Mouse (Mus musculus) v-Abl transformed pro-B cells (cell line): ENCODE data around the gene Lnx1.

Experiments
- in situ Hi-C, 2 experiments: fragments of 400-800 bp; cut with MboI; formaldehyde crosslinking; loops; one replicate each; pipeline ENCODE4 v1.15.1; 2025; ENCODE audit not compliant: unreplicated experiment in 2 of 2

The Lnx1 gene

DNA sequence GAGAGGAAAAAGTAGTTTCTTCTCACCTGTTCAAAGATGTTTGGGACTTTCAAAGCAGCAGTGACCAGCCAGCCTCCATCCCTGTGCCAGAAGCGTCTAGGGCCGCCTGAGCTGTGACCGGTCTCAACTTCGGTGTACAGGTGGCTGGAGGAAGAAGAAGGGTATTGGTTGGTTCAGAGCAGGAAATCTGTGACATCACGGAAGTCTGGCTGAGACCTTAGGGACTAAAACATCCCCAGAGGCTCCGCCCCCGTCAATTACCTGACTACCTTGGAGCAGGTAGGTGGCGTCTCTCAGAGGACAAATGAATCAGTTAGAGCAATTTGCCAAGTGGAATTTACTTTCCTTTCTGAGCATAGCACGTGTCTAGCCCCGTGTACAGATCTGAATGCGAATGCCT, at the start of gene Lnx1:
Gene Lnx1, minus strand, starts transcription at position 147 of the 400 bp plus-strand sequence.
- in situ Hi-C loops = no loop called here

DNA sequence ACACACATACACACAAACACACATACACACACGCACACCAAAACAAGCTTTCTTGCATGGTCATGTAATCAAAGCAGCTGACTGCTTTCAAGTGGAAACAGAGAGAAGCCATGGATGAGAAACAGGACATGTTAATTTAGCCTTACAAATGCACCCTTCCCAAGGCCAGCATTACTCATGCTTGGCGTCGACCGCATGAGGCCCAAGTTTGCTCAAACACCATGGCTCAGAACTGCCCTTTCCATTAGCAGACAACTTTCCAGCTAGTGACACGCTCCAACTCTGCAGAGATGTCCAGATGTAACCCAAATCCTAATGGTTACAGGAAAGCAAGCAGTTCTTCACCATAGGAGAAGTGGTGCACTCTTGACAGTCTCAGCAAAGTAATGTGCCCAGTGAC, 47.8 kb upstream of the Lnx1 start:
- in situ Hi-C loops = no loop called here

- in situ Hi-C loops = no loop called here
Observed at GRCm38 (mm10) chr5:74747476-74747875, 44.8 kb upstream of the Lnx1 start.

DNA sequence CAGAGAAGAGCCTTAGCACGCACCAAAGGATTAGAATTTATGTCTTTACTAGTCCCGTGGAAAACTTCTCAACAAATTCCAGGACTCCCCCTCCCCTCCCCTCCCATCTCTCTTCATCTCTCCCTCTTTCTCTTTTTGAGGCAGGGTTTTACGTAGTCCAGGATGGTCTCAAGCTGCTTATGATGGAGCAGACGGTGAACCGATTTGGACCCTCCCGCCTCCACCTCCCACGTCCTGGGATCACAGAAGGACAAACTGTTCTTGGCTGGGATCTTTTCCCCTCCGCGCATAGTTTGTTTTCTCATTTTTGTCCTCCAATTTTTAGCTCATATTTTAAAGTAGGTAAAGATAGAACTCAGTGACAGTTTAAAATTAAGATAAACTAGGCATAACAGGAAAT, 38.2 kb upstream of the Lnx1 start:
- in situ Hi-C loops = no loop called here

- in situ Hi-C loops = no loop called here
Observed at GRCm38 (mm10) chr5:74739435-74739834, 36.7 kb upstream of the Lnx1 start.

DNA sequence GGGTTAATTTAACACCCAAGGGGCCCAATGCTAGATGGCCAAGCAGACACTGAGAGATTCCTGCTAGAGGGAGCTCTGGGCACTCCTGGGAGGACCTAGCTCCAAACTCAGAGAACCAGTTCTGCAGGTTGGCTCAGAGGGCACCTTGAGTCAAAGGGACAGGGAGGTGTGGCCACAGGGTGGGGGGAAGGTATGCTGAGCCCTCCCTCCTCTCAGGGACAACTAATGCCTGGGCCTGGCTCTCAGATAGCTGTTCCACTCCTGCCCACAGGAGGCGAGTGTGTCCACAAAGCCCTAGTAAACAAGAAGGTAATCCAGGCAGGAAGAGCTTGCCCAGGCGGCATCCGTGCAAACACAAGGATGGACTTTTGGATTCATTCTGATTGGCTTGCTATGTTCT, 35.6 kb upstream of the Lnx1 start:
- in situ Hi-C loops = no loop called here

DNA sequence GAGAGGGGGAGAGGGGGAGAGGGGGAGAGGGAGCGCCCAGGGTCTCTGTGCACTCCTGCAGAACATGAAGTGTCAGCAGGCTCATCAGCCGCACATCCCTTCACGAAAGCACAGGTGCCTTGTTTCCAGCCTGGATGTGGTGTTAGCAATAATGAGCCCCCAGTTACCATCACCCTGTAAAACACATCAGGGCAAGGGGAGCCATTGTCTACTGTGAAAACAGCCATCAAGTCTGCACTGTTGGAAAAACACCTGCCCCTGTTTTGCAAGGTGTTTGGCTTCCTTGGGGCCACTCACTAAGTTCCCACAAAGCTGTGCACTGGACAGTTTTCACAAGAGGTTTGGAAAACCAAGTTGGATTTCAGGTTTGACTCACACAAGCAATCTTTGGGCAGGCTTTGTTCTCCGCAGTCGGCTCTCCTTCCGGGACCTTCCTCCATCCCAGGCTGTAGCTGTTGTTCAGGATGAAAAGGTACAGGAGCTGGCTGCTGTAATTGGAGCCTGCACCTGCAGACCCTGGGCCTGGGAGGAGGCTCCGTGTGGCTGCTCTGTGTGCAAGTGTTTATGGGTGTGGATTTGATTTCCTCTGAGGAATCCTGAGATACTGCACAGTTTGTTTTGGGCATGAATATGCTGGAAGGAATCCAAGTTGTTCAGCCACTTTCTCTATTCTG, 31.3 kb upstream of the Lnx1 start:
- in situ Hi-C loops = no loop called here

DNA sequence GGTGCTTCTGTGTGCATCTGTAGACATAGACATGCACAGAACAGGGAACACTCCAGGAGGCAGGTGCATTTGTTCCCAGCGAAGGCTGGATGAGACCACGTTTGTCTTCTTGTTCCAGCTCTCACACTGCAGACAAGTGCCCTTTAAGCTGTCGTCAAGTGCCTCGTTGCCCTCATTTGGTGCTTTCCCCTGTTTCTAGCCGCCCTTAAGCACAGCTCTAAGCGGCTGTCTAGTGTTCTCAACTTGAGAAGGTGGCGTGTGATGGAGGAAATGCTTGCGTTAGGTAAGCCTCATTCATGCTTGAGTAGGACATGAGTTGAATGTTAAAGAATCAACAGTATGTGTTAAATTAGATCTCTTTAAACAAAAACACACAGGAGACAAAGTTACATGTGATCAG, 29.9 kb upstream of the Lnx1 start:
- in situ Hi-C loops = no loop called here

DNA sequence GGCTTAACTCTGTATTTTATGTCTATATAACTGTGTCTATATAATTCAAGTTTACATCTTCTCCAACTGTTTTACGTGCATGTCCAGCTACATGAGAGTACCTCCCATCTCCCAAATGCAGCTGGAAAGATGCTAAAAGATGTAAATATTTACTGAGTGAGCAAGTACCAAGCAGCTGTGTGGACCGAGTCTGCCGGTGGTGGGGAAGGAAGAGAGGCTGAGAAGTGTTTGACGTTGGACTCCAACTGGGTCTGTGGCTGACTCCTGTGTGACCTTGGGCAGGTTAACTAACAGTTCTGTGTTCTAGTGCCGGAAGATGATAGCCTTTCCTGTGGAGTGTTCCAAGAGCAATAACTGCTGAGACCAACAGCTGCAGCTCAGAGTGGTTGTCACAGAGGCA, 27.9 kb upstream of the Lnx1 start:
- in situ Hi-C loops = no loop called here

- in situ Hi-C loops = no loop called here
Observed at GRCm38 (mm10) chr5:74729567-74729966, 26.9 kb upstream of the Lnx1 start.

- in situ Hi-C loops = no loop called here
Observed at GRCm38 (mm10) chr5:74728186-74728585, 25.5 kb upstream of the Lnx1 start.

GRCm38 (mm10) chr5:74727319-74727718, 24.6 kb upstream of the Lnx1 start:
- in situ Hi-C loops = no loop called here

- in situ Hi-C loops = no loop called here
Observed at GRCm38 (mm10) chr5:74725541-74725940, 22.8 kb upstream of the Lnx1 start.

- in situ Hi-C loops = no loop called here
Observed at GRCm38 (mm10) chr5:74721816-74722215, 19.1 kb upstream of the Lnx1 start.

DNA sequence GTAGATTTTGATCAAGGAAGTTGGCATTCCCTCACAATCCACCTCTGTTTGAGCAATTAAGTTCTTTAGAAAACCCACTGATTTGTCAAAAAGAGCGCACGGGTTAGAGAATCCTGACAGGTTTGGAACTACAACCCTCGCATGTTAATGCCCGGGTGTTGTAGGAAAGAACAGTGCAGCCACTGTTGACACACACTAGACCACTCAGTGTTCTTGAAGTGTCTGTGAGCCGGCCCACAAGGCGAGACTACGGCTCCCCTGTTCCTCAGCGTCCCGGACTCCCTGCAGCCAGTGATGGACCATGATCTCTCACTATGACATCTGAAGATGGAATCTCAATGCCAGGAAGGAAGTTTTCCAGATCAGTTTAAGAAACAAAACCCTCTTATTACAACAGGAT, 17.9 kb upstream of the Lnx1 start:
- in situ Hi-C loops = no loop called here

DNA sequence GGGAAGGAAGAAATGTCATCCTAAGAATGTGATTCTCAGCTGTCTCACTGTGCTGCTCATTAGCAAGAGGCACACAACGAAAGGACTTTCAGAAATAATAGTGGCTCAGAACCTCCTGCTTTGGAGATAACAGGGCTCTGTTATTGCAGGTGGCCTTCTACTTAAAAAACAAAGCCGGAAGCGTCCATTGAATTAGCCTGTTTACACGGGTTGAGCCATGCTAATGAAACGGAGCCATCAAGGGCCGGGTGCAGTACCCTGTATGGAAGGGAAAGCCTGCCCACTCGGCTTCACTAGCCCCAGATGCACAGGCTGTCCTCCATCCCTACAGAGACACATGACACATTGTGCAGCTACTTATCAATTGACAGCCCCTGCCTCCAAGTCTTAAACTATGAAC, 13.5 kb upstream of the Lnx1 start:
- in situ Hi-C loops = no loop called here

- in situ Hi-C loops = no loop called here
Observed at GRCm38 (mm10) chr5:74712811-74713210, 10.1 kb upstream of the Lnx1 start.

DNA sequence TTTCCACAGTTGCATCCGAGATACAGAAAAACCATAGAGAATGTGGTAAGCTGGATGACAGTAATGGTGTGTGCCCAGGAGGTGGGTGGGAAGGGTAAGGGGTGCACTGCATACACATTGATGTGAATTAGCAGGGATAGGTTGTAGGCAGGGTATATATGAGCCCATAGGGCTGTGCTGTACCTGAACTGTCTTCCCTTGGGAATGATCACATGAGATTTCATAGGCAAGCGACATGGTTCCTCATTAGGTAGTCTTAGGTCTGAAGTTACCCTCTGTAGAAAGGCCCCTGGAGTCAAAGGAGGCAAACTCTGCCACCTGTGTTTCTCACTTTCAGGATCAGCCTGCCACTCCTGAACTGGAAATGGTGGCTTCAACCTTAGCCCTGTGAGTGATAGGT, 9.3 kb upstream of the Lnx1 start:
- in situ Hi-C loops = no loop called here

GRCm38 (mm10) chr5:74711056-74711455, 8.3 kb upstream of the Lnx1 start:
- in situ Hi-C loops = no loop called here

DNA sequence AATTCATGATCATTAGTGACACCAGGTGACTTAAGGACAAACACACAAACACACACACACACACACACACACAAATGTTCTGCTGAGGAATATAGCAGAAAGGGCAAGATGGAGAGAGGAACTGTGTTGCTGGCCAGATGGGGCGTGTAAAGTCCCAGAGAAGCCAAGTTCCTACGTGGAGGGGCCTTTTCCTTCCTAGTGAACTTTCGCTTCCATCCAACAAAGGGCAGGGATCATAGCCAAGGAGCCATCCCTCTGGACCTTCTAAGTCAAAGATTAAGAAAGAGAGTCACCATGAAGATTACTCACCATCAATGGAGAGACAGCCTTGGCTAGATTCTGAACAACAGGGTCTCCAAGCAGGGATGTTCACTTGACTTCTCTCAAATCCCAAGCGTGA, 7.5 kb upstream of the Lnx1 start:
- in situ Hi-C loops = no loop called here

DNA sequence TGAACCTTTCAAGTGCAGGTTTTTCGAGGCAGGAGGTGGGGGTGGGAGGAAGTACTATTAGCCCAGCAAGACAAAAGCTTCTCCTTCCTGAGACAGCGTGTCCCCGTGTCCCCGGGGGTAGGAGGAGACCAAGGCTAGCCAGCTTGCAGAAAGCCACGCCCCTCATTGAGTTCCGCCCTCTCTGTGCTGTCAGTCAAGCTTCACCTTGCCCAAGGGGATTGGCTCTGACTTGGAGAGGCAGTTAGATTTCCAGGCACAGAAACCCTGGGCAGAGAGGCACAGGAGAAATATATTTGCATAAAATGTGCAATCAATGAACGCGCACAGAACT, 1.7 kb upstream of the Lnx1 start:
- in situ Hi-C loops = no loop called here

GRCm38 (mm10) chr5:74703741-74704459, 1.2 kb upstream of the Lnx1 start:
- in situ Hi-C loops = no loop called here

DNA sequence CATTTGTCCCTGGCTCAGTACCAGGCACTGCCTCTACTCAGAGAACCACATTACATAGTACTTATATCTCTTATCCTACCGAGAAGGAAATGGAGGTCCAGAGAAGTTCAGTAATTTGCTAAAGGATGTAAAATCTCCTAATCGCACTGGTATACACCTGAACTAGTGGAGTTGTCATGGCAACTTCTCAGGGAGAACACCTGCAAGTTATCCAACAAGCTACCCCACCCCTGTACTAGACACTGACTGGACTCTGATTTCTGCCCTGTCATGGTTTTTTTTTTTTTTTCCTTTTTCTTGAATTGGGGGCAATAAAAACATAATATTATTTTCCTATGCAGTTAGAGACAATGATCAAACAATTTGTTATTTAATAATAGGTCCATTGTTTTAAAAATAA, 1.8 kb downstream of the Lnx1 start:
- in situ Hi-C loops = no loop called here
